Mouse (Mus musculus): Measurements from ENCODE around the gene Fads6. TPM values are rescaled to one million over a fixed set of nuclear protein-coding genes. Genes with fewer than 3 reads are reported as not detected.

Gene Fads6
- polyA plus RNA-seq, 1 experiment from 2014 or later, result 0.46 TPM

Small RNA genes within 50 kb of the gene (microRNA-seq; reads per million reads assigned to microRNA genes)
- gene Gm25837, result not detected

Other genes starting within 250 kb of the Fads6 start
- gene Cd300ld3, start 249.3 kb downstream of the Fads6 start, polyA plus RNA-seq (2016; fragmentation: Nextera tagmentation; extraction: Ambion mirVana), result not detected in 2 replicates
- not detected in 2 replicates for gene Cd300e, start 235.5 kb downstream of the Fads6 start, polyA plus RNA-seq (2016; fragmentation: Nextera tagmentation; extraction: Ambion mirVana)
- gene Rab37, start 206.2 kb downstream of the Fads6 start, polyA plus RNA-seq (2016; fragmentation: Nextera tagmentation; extraction: Ambion mirVana), result 2.0 and 3.5 TPM in 2 replicates
- 0.61 TPM in 1 of 2 replicates, not detected in the other for gene Cd300lf, start 163.7 kb downstream of the Fads6 start, polyA plus RNA-seq (2016; fragmentation: Nextera tagmentation; extraction: Ambion mirVana)
- 36.7 and 41.1 TPM in 2 replicates for gene Slc9a3r1, start 134.3 kb downstream of the Fads6 start, polyA plus RNA-seq (2016; fragmentation: Nextera tagmentation; extraction: Ambion mirVana)
- 8.6 and 9.7 TPM in 2 replicates for gene Tmem104, start 110.2 kb downstream of the Fads6 start, polyA plus RNA-seq (2016; fragmentation: Nextera tagmentation; extraction: Ambion mirVana)
- gene Nat9, start 109.8 kb downstream of the Fads6 start, polyA plus RNA-seq (2016; fragmentation: Nextera tagmentation; extraction: Ambion mirVana), result 19.7 and 20.3 TPM in 2 replicates
- 0.96 and 1.0 TPM in 2 replicates for gene Grin2c, start 30.4 kb downstream of the Fads6 start, polyA plus RNA-seq (2016; fragmentation: Nextera tagmentation; extraction: Ambion mirVana)
- 16.4 and 18.9 TPM in 2 replicates for gene Fdxr, start 20.6 kb downstream of the Fads6 start, polyA plus RNA-seq (2016; fragmentation: Nextera tagmentation; extraction: Ambion mirVana)
- gene Otop2, start 9.5 kb upstream of the Fads6 start, polyA plus RNA-seq (2016; fragmentation: Nextera tagmentation; extraction: Ambion mirVana), result not detected in 2 replicates
- gene Ush1g, start 24.4 kb upstream of the Fads6 start, polyA plus RNA-seq (2016; fragmentation: Nextera tagmentation; extraction: Ambion mirVana), result 0.08 and 0.28 TPM in 2 replicates
- gene Otop3, start 37.1 kb upstream of the Fads6 start, polyA plus RNA-seq (2016; fragmentation: Nextera tagmentation; extraction: Ambion mirVana), result 0.55 and 0.59 TPM in 2 replicates
- 28.9 and 30.3 TPM in 2 replicates for gene Hid1, start 70.1 kb upstream of the Fads6 start, polyA plus RNA-seq (2016; fragmentation: Nextera tagmentation; extraction: Ambion mirVana)
- 30.0 and 30.1 TPM in 2 replicates for gene Cdr2l, start 84.3 kb upstream of the Fads6 start, polyA plus RNA-seq (2016; fragmentation: Nextera tagmentation; extraction: Ambion mirVana)
- 193 and 199 TPM in 2 replicates for gene Mrpl58, start 106.1 kb upstream of the Fads6 start, polyA plus RNA-seq (2016; fragmentation: Nextera tagmentation; extraction: Ambion mirVana)
- 890 and 895 TPM in 2 replicates for gene Atp5h, start 122.3 kb upstream of the Fads6 start, polyA plus RNA-seq (2016; fragmentation: Nextera tagmentation; extraction: Ambion mirVana)
- gene Kctd2, start 122.5 kb upstream of the Fads6 start, polyA plus RNA-seq (2016; fragmentation: Nextera tagmentation; extraction: Ambion mirVana), result 29.7 and 29.9 TPM in 2 replicates
- gene Trim80, start 142.9 kb upstream of the Fads6 start, polyA plus RNA-seq (2016; fragmentation: Nextera tagmentation; extraction: Ambion mirVana), result not detected in 2 replicates
- gene Slc16a5, start 164.8 kb upstream of the Fads6 start, polyA plus RNA-seq (2016; fragmentation: Nextera tagmentation; extraction: Ambion mirVana), result 0.09 and 0.14 TPM in 2 replicates
- 12.9 and 13.1 TPM in 2 replicates for gene Armc7, start 178.0 kb upstream of the Fads6 start, polyA plus RNA-seq (2016; fragmentation: Nextera tagmentation; extraction: Ambion mirVana)
- 84.8 and 87.1 TPM in 2 replicates for gene Nt5c, start 194.2 kb upstream of the Fads6 start, polyA plus RNA-seq (2016; fragmentation: Nextera tagmentation; extraction: Ambion mirVana)
- gene Jpt1, start 216.7 kb upstream of the Fads6 start, polyA plus RNA-seq (2016; fragmentation: Nextera tagmentation; extraction: Ambion mirVana), result 999 and 1,042 TPM in 2 replicates
- 1,184 and 1,219 TPM in 2 replicates for gene Sumo2, start 238.6 kb upstream of the Fads6 start, polyA plus RNA-seq (2016; fragmentation: Nextera tagmentation; extraction: Ambion mirVana)